Mouse (Mus musculus) adrenal gland, postnatal 10 days (tissue): ENCODE measurements around the gene Cdh8. TPM values are rescaled to one million over a fixed set of nuclear protein-coding genes. Genes with fewer than 3 reads are reported as not detected.
"Not testable (repeated sequence)": the region's sequence is repeated elsewhere in the genome, so short reads cannot be mapped to it uniquely, and the experiment has no call there.

Experiments used
- DNase-seq: peaks from one replicate; pipeline ENCODE4 v3.0.0; 2021; ENCODE audit warnings: mixed read lengths
- total RNA-seq, 2 experiments: library from RNA; stranded (reverse); gene quantifications; 2 replicates each; pipeline ENCODE4 v1.2.3; 2021

The Cdh8 gene
- total RNA-seq, 2 experiments from 2014 or later, result 0.27 to 0.94 TPM

GRCm38 (mm10) chr8:99280375-99280774, 135.9 kb downstream of the Cdh8 start:
- DNase-seq, result no peak

- no peak for DNase-seq
Observed at GRCm38 (mm10) chr8:99267133-99267532, 149.1 kb downstream of the Cdh8 start.

GRCm38 (mm10) chr8:99234372-99234771, 181.9 kb downstream of the Cdh8 start:
- DNase-seq, result no peak

- no peak for DNase-seq
Observed at GRCm38 (mm10) chr8:99223697-99224096, 192.6 kb downstream of the Cdh8 start.

GRCm38 (mm10) chr8:99205194-99205593, 211.1 kb downstream of the Cdh8 start:
- DNase-seq, result no peak

GRCm38 (mm10) chr8:99190643-99191042, 225.6 kb downstream of the Cdh8 start:
- DNase-seq, result no peak

- no peak for DNase-seq
Observed at GRCm38 (mm10) chr8:99186879-99187278, 229.4 kb downstream of the Cdh8 start.

GRCm38 (mm10) chr8:99184186-99184585, 232.1 kb downstream of the Cdh8 start:
- DNase-seq, result no peak

- no peak for DNase-seq
Observed at GRCm38 (mm10) chr8:99166966-99167365, 249.3 kb downstream of the Cdh8 start.

- no peak for DNase-seq
Observed at GRCm38 (mm10) chr8:99161633-99162032, 254.6 kb downstream of the Cdh8 start.

- DNase-seq, result no peak
Observed at GRCm38 (mm10) chr8:99145436-99145835, 270.8 kb downstream of the Cdh8 start.

- DNase-seq, result not testable (repeated sequence)
Observed at GRCm38 (mm10) chr8:99144761-99145160, 271.5 kb downstream of the Cdh8 start.

GRCm38 (mm10) chr8:99098453-99098852, 317.8 kb downstream of the Cdh8 start:
- DNase-seq, result no peak

GRCm38 (mm10) chr8:99051344-99051743, 364.9 kb downstream of the Cdh8 start:
- DNase-seq, result no peak

- DNase-seq, result no peak
Observed at GRCm38 (mm10) chr8:99048664-99049363, 367.5 kb downstream of the Cdh8 start.

- no peak for DNase-seq
Observed at GRCm38 (mm10) chr8:99040423-99040822, 375.8 kb downstream of the Cdh8 start.

- no peak for DNase-seq
Observed at GRCm38 (mm10) chr8:99031060-99031459, 385.2 kb downstream of the Cdh8 start.
